Mouse (Mus musculus): Measurements from ENCODE around the gene Atp1b2. TPM values are rescaled to one million over a fixed set of nuclear protein-coding genes. Genes with fewer than 3 reads are reported as not detected.

The Atp1b2 gene
- total RNA-seq, 2 experiments from 2014 or later, result 227 to 249 TPM

- DNase-seq (ENCODE audit: low spot score in 2 of 2), result peak; percentile 81 to 89
Observed at GRCm38 (mm10) chr11:69581147-69581688, 24.5 kb downstream of the Atp1b2 start.

- no peak for DNase-seq (ENCODE audit: low spot score in 2 of 2)
Observed at GRCm38 (mm10) chr11:69580572-69581146, 25.1 kb downstream of the Atp1b2 start.

GRCm38 (mm10) chr11:69580091-69580514, 25.6 kb downstream of the Atp1b2 start, which contains the start of the genes Wrap53 and Trp53:
TSS of gene Wrap53 (minus strand) at chr11:69580255.
TSS of gene Trp53 (plus strand) at chr11:69580359.
- peak; percentile 72 to 90 for DNase-seq (ENCODE audit: low spot score in 2 of 2)

GRCm38 (mm10) chr11:69579128-69580017, 26.4 kb downstream of the Atp1b2 start:
- DNase-seq (ENCODE audit: low spot score in 2 of 2), result peak; percentile 93 to 94

- no peak for DNase-seq (ENCODE audit: low spot score in 2 of 2)
Observed at GRCm38 (mm10) chr11:69578301-69578700, 27.4 kb downstream of the Atp1b2 start.

- no peak for DNase-seq (ENCODE audit: low spot score in 2 of 2)
Observed at GRCm38 (mm10) chr11:69576307-69576706, 29.4 kb downstream of the Atp1b2 start.

GRCm38 (mm10) chr11:69575220-69575619, 30.5 kb downstream of the Atp1b2 start:
- no peak for DNase-seq (ENCODE audit: low spot score in 2 of 2)

- DNase-seq (ENCODE audit: low spot score in 2 of 2), result no peak
Observed at GRCm38 (mm10) chr11:69565131-69565530, 40.6 kb downstream of the Atp1b2 start.

GRCm38 (mm10) chr11:69564391-69564790, 41.4 kb downstream of the Atp1b2 start:
- no peak for DNase-seq (ENCODE audit: low spot score in 2 of 2)

- no peak for DNase-seq (ENCODE audit: low spot score in 2 of 2)
Observed at GRCm38 (mm10) chr11:69563373-69563772, 42.4 kb downstream of the Atp1b2 start.

GRCm38 (mm10) chr11:69560896-69561854, 44.6 kb downstream of the Atp1b2 start:
- no peak for DNase-seq (ENCODE audit: low spot score in 2 of 2)

- peak; percentile 29 to 47 for DNase-seq (ENCODE audit: low spot score in 2 of 2)
Observed at GRCm38 (mm10) chr11:69559851-69560765, 45.6 kb downstream of the Atp1b2 start, which contains the start of gene Efnb3. TSS of gene Efnb3 (minus strand) at chr11:69560205.

- no peak for DNase-seq (ENCODE audit: low spot score in 2 of 2)
Observed at GRCm38 (mm10) chr11:69559183-69559582, 46.6 kb downstream of the Atp1b2 start.

GRCm38 (mm10) chr11:69558756-69559155, 47.0 kb downstream of the Atp1b2 start:
- DNase-seq (ENCODE audit: low spot score in 2 of 2), result no peak

- DNase-seq (ENCODE audit: low spot score in 2 of 2), result no peak
Observed at GRCm38 (mm10) chr11:69557381-69557958, 48.3 kb downstream of the Atp1b2 start.

- no peak for DNase-seq (ENCODE audit: low spot score in 2 of 2)
Observed at GRCm38 (mm10) chr11:69554539-69555140, 51.1 kb downstream of the Atp1b2 start.

- DNase-seq (ENCODE audit: low spot score in 2 of 2), result no peak
Observed at GRCm38 (mm10) chr11:69553341-69553721, 52.4 kb downstream of the Atp1b2 start.

GRCm38 (mm10) chr11:69552622-69553340, 53.0 kb downstream of the Atp1b2 start:
- no peak for DNase-seq (ENCODE audit: low spot score in 2 of 2)
